Mouse (Mus musculus): ENCODE data around the gene Ccl5.

- TF ChIP-seq CTCF (IDR thresholded peaks at IDR 0.05; ENCODE audit: borderline replicate concordance, control insufficient read depth, extremely low read depth, insufficient read depth, low read length, poor library complexity) (no peak), POLR2A (IDR thresholded peaks at IDR 0.05; ENCODE audit: control insufficient read depth, extremely low read depth, insufficient read depth, low read length, poor library complexity) (no peak)
These were observed 38.9 kb upstream of the Ccl5 start for GRCm38 (mm10) chr11:83569249-83569648.

Data from thymus, adult 2 months (tissue).